Mouse (Mus musculus) kidney, adult 18-20 months (tissue): ENCODE data around the gene Khdc1c.
"Not testable (repeated sequence)": the region's sequence is repeated elsewhere in the genome, so short reads cannot be mapped to it uniquely, and the experiment has no call there.

Source experiments
- DNase-seq: peaks from one replicate; pipeline ENCODE4 v3.0.0; 2021

The Khdc1c gene

GRCm38 (mm10) chr1:21368031-21368430, at the start of gene Khdc1c:
Khdc1c (plus strand) TSS chr1:21368331.
- not testable (repeated sequence) for DNase-seq

- DNase-seq, result not testable (repeated sequence)
These were observed 47.9 kb upstream of the Khdc1c start for GRCm38 (mm10) chr1:21320271-21320670.

- DNase-seq, result no peak
These were observed 46.5 kb upstream of the Khdc1c start for GRCm38 (mm10) chr1:21321656-21322055.

GRCm38 (mm10) chr1:21323996-21324574, 44.0 kb upstream of the Khdc1c start:
- DNase-seq, result no peak

GRCm38 (mm10) chr1:21324633-21325032, 43.5 kb upstream of the Khdc1c start:
- no peak for DNase-seq

- peak; percentile 55 for DNase-seq
These were observed 41.4 kb upstream of the Khdc1c start for GRCm38 (mm10) chr1:21326733-21327132.

GRCm38 (mm10) chr1:21331161-21331560, 37.0 kb upstream of the Khdc1c start:
- not testable (repeated sequence) for DNase-seq

- DNase-seq, result no peak
These were observed 34.7 kb upstream of the Khdc1c start for GRCm38 (mm10) chr1:21333222-21333973.

- no peak for DNase-seq
These were observed 32.3 kb upstream of the Khdc1c start for GRCm38 (mm10) chr1:21335836-21336235.

- DNase-seq, result no peak
These were observed 27.4 kb upstream of the Khdc1c start for GRCm38 (mm10) chr1:21340745-21341144.

GRCm38 (mm10) chr1:21344253-21344652, 23.9 kb upstream of the Khdc1c start:
- DNase-seq, result peak; percentile 36

GRCm38 (mm10) chr1:21344752-21345151, 23.4 kb upstream of the Khdc1c start:
- not testable (repeated sequence) for DNase-seq

GRCm38 (mm10) chr1:21349341-21349740, 18.8 kb upstream of the Khdc1c start, which contains the start of gene Khdc1a:
Khdc1a (plus strand) TSS chr1:21349641.
- DNase-seq, result no peak

- DNase-seq, result no peak
These were observed 15.1 kb downstream of the Khdc1c start, which contains the start of gene Khdc1b for GRCm38 (mm10) chr1:21383256-21383655. Khdc1b (plus strand) TSS chr1:21383556.

- DNase-seq, result no peak
These were observed 23.1 kb downstream of the Khdc1c start for GRCm38 (mm10) chr1:21391138-21391671.

- no peak for DNase-seq
These were observed 34.7 kb downstream of the Khdc1c start for GRCm38 (mm10) chr1:21402804-21403203.

- DNase-seq, result no peak
These were observed 39.1 kb downstream of the Khdc1c start for GRCm38 (mm10) chr1:21407266-21407665.

GRCm38 (mm10) chr1:21411331-21412196, 43.4 kb downstream of the Khdc1c start:
- DNase-seq, result peak; percentile 16

GRCm38 (mm10) chr1:21412197-21412555, 44.0 kb downstream of the Khdc1c start:
- DNase-seq, result no peak

- DNase-seq, result no peak
These were observed 51.2 kb downstream of the Khdc1c start for GRCm38 (mm10) chr1:21419370-21419769.
